In genomic region chr8:89663859-89664258, GRCm38 (mm10) we compare ENCODE assay signal across 10 mouse cellular contexts.
DNase-seq lines count a peak whose midpoint lies in the region; ATAC-seq and TF ChIP-seq lines count a peak whose summit lies in the region.
"Had no signal": no experiment of that assay in that cellular context is flagged by ENCODE, and none has a peak within 500 bp of the region (broad histone marks: within the 10 kb centered on the region; RNA-seq: fewer than 3 reads in every experiment).

No protein-coding gene starts in this region.

- peak; percentile 86 for ATAC-seq in lung, embryonic 14.5 days (ENCODE audit: insufficient read depth)
- no peak for ATAC-seq in activated CD4-positive, CD25-positive, alpha-beta regulatory T cell, adult 4 months
- no peak for ATAC-seq in forebrain, embryonic 15.5 days (replicated peaks)

- H3K9me3 ChIP-seq in heart, embryonic 10.5 days = no peaks in the 10 kb centered on the region
- no peaks in the 10 kb centered on the region for H3K9me3 ChIP-seq in lung, embryonic 14.5 days (ENCODE audit: low read depth, low read length)
- H3K9me3 ChIP-seq in forebrain, embryonic 15.5 days = no peaks in the 10 kb centered on the region

- H3K4me3 ChIP-seq in heart, adult 2 months = no peak overlapping the region
- H3K4me3 ChIP-seq in heart, embryonic 10.5 days = no peak overlapping the region
- no peak overlapping the region for H3K4me3 ChIP-seq in lung, embryonic 14.5 days (ENCODE audit: low read depth, low read length)
- no peak overlapping the region for H3K4me3 ChIP-seq in forebrain, embryonic 15.5 days
- H3K4me3 ChIP-seq: myocyte had no signal

- H3K4me2 ChIP-seq in lung, embryonic 14.5 days = no peak overlapping the region
- H3K4me2 ChIP-seq in forebrain, embryonic 15.5 days (replicated peaks) = no peak overlapping the region

- H3K27me3 ChIP-seq in heart, adult 2 months (ENCODE audit: control insufficient read depth, insufficient read depth, low read length) = no peaks in the 10 kb centered on the region
- no peaks in the 10 kb centered on the region for H3K27me3 ChIP-seq in heart, embryonic 10.5 days (ENCODE audit: insufficient read depth, poor library complexity, severe bottlenecking)
- H3K27me3 ChIP-seq in lung, embryonic 14.5 days (ENCODE audit: insufficient read depth, low read length) = no peaks in the 10 kb centered on the region
- no peaks in the 10 kb centered on the region for H3K27me3 ChIP-seq in forebrain, embryonic 15.5 days

- DNase-seq in heart, adult 2 months = peak; percentile 21 to 22
- no peak for DNase-seq in heart, embryonic 10.5 days (ENCODE audit: low spot score)
- peak; percentile 51 for DNase-seq in NIH3T3 (ENCODE audit: low read depth)
- peak; percentile 16 to 29 for DNase-seq in heart, postnatal 10 days
- DNase-seq in lung, embryonic 14.5 days = peak; percentile 59
- DNase-seq in cerebellum, adult 8-10 months = no peak
- DNase-seq: layer of hippocampus, adult 9-11 months had no signal

- TF ChIP-seq EP300 in heart, adult 2 months (IDR thresholded peaks at IDR 0.05; ENCODE audit: insufficient read depth, low read depth, low read length) = no peak

- WGBS in heart, adult 2 months = 40% methylated on average over 10 of the region's 10 CpGs
- 74% methylated on average over 10 of the region's 10 CpGs for WGBS in heart, embryonic 10.5 days
- 35% methylated on average over 10 of the region's 10 CpGs for WGBS in lung, embryonic 14.5 days
- 88% methylated on average over 10 of the region's 10 CpGs for WGBS in forebrain, embryonic 15.5 days

- H3K4me1 ChIP-seq in heart, adult 2 months (ENCODE audit: control insufficient read depth, insufficient read depth, low read length) = no peaks in the 10 kb centered on the region
- H3K4me1 ChIP-seq in heart, embryonic 10.5 days = peaks cover 8% of the 10 kb centered on the region
- H3K4me1 ChIP-seq in lung, embryonic 14.5 days (ENCODE audit: insufficient read depth) = peaks cover 5% of the 10 kb centered on the region; the same call in 1 of the 2 replicates
- no peaks in the 10 kb centered on the region for H3K4me1 ChIP-seq in forebrain, embryonic 15.5 days

- TF ChIP-seq POLR2A in heart, adult 2 months (IDR thresholded peaks at IDR 0.05; ENCODE audit: insufficient read depth, low read depth, low read length) = no peak

- H3K79me2 ChIP-seq in heart, adult 2 months (replicated peaks; ENCODE audit: control insufficient read depth, insufficient read depth, low read length) = no peaks in the 10 kb centered on the region

- TF ChIP-seq CTCF in heart, adult 2 months (IDR thresholded peaks at IDR 0.05) = no peak
- TF ChIP-seq CTCF in lung, embryonic 14.5 days (IDR thresholded peaks at IDR 0.05; ENCODE audit: low read depth) = no peak

- H3K27ac ChIP-seq in heart, adult 2 months = no peak overlapping the region
- no peak overlapping the region for H3K27ac ChIP-seq in heart, embryonic 10.5 days
- no peak overlapping the region for H3K27ac ChIP-seq in lung, embryonic 14.5 days (ENCODE audit: low read depth)
- no peak overlapping the region for H3K27ac ChIP-seq in forebrain, embryonic 15.5 days (replicated peaks)

- intact Hi-C loops in heart, adult 2 months (cut with DNase I) = no loop called here
- intact Hi-C loops in heart, postnatal 10 days (cut with DNase I) = no loop called here

- no peaks in the 10 kb centered on the region for H3K36me3 ChIP-seq in heart, adult 2 months (ENCODE audit: control insufficient read depth, insufficient read depth, low read length)
- H3K36me3 ChIP-seq in heart, embryonic 10.5 days = no peaks in the 10 kb centered on the region
- H3K36me3 ChIP-seq in lung, embryonic 14.5 days (ENCODE audit: insufficient read depth) = no peaks in the 10 kb centered on the region
- no peaks in the 10 kb centered on the region for H3K36me3 ChIP-seq in forebrain, embryonic 15.5 days

- no peak overlapping the region for H3K9ac ChIP-seq in heart, adult 2 months (ENCODE audit: low read depth, low read length)
- H3K9ac ChIP-seq in lung, embryonic 14.5 days = no peak overlapping the region
- no peak overlapping the region for H3K9ac ChIP-seq in forebrain, embryonic 15.5 days (replicated peaks)

Comparison
In these comparisons a context has a peak if more than half of its experiments do, and no peak if none do; other contexts are left out.
1. DNase-seq: peak in heart, adult 2 months (2 of 2), NIH3T3 (single experiment), heart, postnatal 10 days (2 of 2) and lung, embryonic 14.5 days (single experiment); none in heart, embryonic 10.5 days (single experiment) and cerebellum, adult 8-10 months (single experiment).